Mouse (Mus musculus): Measurements from ENCODE around the gene Pcgf3. TPM values are rescaled to one million over a fixed set of nuclear protein-coding genes. Genes with fewer than 3 reads are reported as not detected.

Pcgf3 gene
- 18.0 and 21.9 TPM in 2 replicates for polyA plus RNA-seq (2015; fragmentation: Nextera tagmentation; extraction: Ambion mirVana)

GRCm38 (mm10) chr5:108461082-108462065 is at the start of gene Pcgf3:
Pcgf3 (plus strand) TSS chr5:108461232.
- Histone ChIP-seq H3K4me3 (ENCODE audit: low read length) (peak within 1 kb of the TSS; percentile 86), H3K27ac (ENCODE audit: low read length) (peak within 1 kb of the TSS; percentile 80), H3K27me3 (ENCODE audit: insufficient read depth, low read length) (peaks cover 6% of the 10 kb centered on the region; the same call in 1 of the 2 replicates), H3K9ac (replicated peaks; ENCODE audit: low read length) (peak within 1 kb of the TSS; percentile 99), H3K36me3 (ENCODE audit: insufficient read depth, low read length) (no peaks in the 10 kb centered on the region), H3K4me1 (ENCODE audit: insufficient read depth, low read length) (peaks cover 29% of the 10 kb centered on the region), H3K4me2 (replicated peaks; ENCODE audit: low read depth, low read length) (peak within 1 kb of the TSS; percentile 90), H3K9me3 (ENCODE audit: low read length) (no peaks in the 10 kb centered on the region)
- under 1% methylated on average over 47 of the region's 62 CpGs for WGBS
- peak; percentile 97 for ATAC-seq (ENCODE audit: low FRiP score, low TSS enrichment)

- 83% methylated on average over 2 of the region's 2 CpGs for WGBS
- Histone ChIP-seq H3K9ac (replicated peaks; ENCODE audit: low read length) (no peak overlapping the region), H3K27me3 (ENCODE audit: insufficient read depth, low read length) (no peaks in the 10 kb centered on the region), H3K9me3 (ENCODE audit: low read length) (no peaks in the 10 kb centered on the region), H3K4me3 (ENCODE audit: low read length) (no peak overlapping the region), H3K27ac (ENCODE audit: low read length) (no peak overlapping the region), H3K4me1 (ENCODE audit: insufficient read depth, low read length) (no peaks in the 10 kb centered on the region), H3K4me2 (replicated peaks; ENCODE audit: low read depth, low read length) (no peak overlapping the region), H3K36me3 (ENCODE audit: insufficient read depth, low read length) (no peaks in the 10 kb centered on the region)
- ATAC-seq (ENCODE audit: low FRiP score, low TSS enrichment) = no peak
Observed at GRCm38 (mm10) chr5:108414711-108415110, 46.3 kb upstream of the Pcgf3 start.

- no peak for ATAC-seq (ENCODE audit: low FRiP score, low TSS enrichment)
- Histone ChIP-seq H3K9me3 (ENCODE audit: low read length) (no peaks in the 10 kb centered on the region), H3K27ac (ENCODE audit: low read length) (no peak overlapping the region), H3K27me3 (ENCODE audit: insufficient read depth, low read length) (no peaks in the 10 kb centered on the region), H3K36me3 (ENCODE audit: insufficient read depth, low read length) (no peaks in the 10 kb centered on the region), H3K4me2 (replicated peaks; ENCODE audit: low read depth, low read length) (no peak overlapping the region), H3K4me3 (ENCODE audit: low read length) (no peak overlapping the region), H3K9ac (replicated peaks; ENCODE audit: low read length) (no peak overlapping the region), H3K4me1 (ENCODE audit: insufficient read depth, low read length) (no peaks in the 10 kb centered on the region)
- 75% methylated on average over 3 of the region's 3 CpGs for WGBS
Observed at GRCm38 (mm10) chr5:108422741-108423140, 38.3 kb upstream of the Pcgf3 start.

GRCm38 (mm10) chr5:108423427-108423826 is 37.6 kb upstream of the Pcgf3 start:
- no peak overlapping the region for H3K27ac ChIP-seq (ENCODE audit: low read length)
- no peaks in the 10 kb centered on the region for H3K4me1 ChIP-seq (ENCODE audit: insufficient read depth, low read length)
- H3K27me3 ChIP-seq (ENCODE audit: insufficient read depth, low read length) = no peaks in the 10 kb centered on the region
- no peaks in the 10 kb centered on the region for H3K36me3 ChIP-seq (ENCODE audit: insufficient read depth, low read length)
- no peak overlapping the region for H3K9ac ChIP-seq (replicated peaks; ENCODE audit: low read length)
- no peak overlapping the region for H3K4me2 ChIP-seq (replicated peaks; ENCODE audit: low read depth, low read length)
- H3K4me3 ChIP-seq (ENCODE audit: low read length) = no peak overlapping the region
- WGBS = 95% methylated on average over 2 of the region's 2 CpGs
- ATAC-seq (ENCODE audit: low FRiP score, low TSS enrichment) = no peak
- no peaks in the 10 kb centered on the region for H3K9me3 ChIP-seq (ENCODE audit: low read length)

GRCm38 (mm10) chr5:108427186-108427585 is 33.8 kb upstream of the Pcgf3 start:
- Histone ChIP-seq H3K9ac (replicated peaks; ENCODE audit: low read length) (no peak overlapping the region), H3K4me2 (replicated peaks; ENCODE audit: low read depth, low read length) (no peak overlapping the region), H3K4me1 (ENCODE audit: insufficient read depth, low read length) (no peaks in the 10 kb centered on the region), H3K27ac (ENCODE audit: low read length) (no peak overlapping the region), H3K4me3 (ENCODE audit: low read length) (no peak overlapping the region), H3K9me3 (ENCODE audit: low read length) (no peaks in the 10 kb centered on the region), H3K27me3 (ENCODE audit: insufficient read depth, low read length) (no peaks in the 10 kb centered on the region), H3K36me3 (ENCODE audit: insufficient read depth, low read length) (peaks cover 23% of the 10 kb centered on the region)
- ATAC-seq (ENCODE audit: low FRiP score, low TSS enrichment) = peak; percentile 63; the same call in 1 of the 2 replicates
- WGBS = 55% methylated on average over 1 of the region's 1 CpGs

- Histone ChIP-seq H3K4me2 (replicated peaks; ENCODE audit: low read depth, low read length) (no peak overlapping the region), H3K4me1 (ENCODE audit: insufficient read depth, low read length) (peaks cover 14% of the 10 kb centered on the region), H3K9me3 (ENCODE audit: low read length) (no peaks in the 10 kb centered on the region), H3K9ac (replicated peaks; ENCODE audit: low read length) (no peak overlapping the region), H3K27me3 (ENCODE audit: insufficient read depth, low read length) (no peaks in the 10 kb centered on the region), H3K36me3 (ENCODE audit: insufficient read depth, low read length) (peaks cover 28% of the 10 kb centered on the region), H3K27ac (ENCODE audit: low read length) (no peak overlapping the region), H3K4me3 (ENCODE audit: low read length) (no peak overlapping the region)
- ATAC-seq (ENCODE audit: low FRiP score, low TSS enrichment) = no peak
- WGBS = 90% methylated on average over 6 of the region's 6 CpGs
Observed at GRCm38 (mm10) chr5:108431196-108431595, 29.8 kb upstream of the Pcgf3 start.

GRCm38 (mm10) chr5:108433804-108434587 is 27.0 kb upstream of the Pcgf3 start, which contains the start of gene Atp5k:
Atp5k (minus strand) TSS chr5:108434448.
- H3K4me2 ChIP-seq (replicated peaks; ENCODE audit: low read depth, low read length) = peak within 1 kb of the TSS; percentile 78
- H3K9ac ChIP-seq (replicated peaks; ENCODE audit: low read length) = peak within 1 kb of the TSS; percentile 95
- WGBS = under 1% methylated on average over 42 of the region's 42 CpGs
- peaks cover 14% of the 10 kb centered on the region for H3K4me1 ChIP-seq (ENCODE audit: insufficient read depth, low read length)
- ATAC-seq (ENCODE audit: low FRiP score, low TSS enrichment) = peak; percentile 93
- H3K9me3 ChIP-seq (ENCODE audit: low read length) = no peaks in the 10 kb centered on the region
- H3K27me3 ChIP-seq (ENCODE audit: insufficient read depth, low read length) = no peaks in the 10 kb centered on the region
- H3K27ac ChIP-seq (ENCODE audit: low read length) = peak within 1 kb of the TSS; percentile 39; the same call in 1 of the 2 replicates
- H3K36me3 ChIP-seq (ENCODE audit: insufficient read depth, low read length) = peaks cover 28% of the 10 kb centered on the region
- peak within 1 kb of the TSS; percentile 97 for H3K4me3 ChIP-seq (ENCODE audit: low read length)

GRCm38 (mm10) chr5:108436101-108436500 is 24.9 kb upstream of the Pcgf3 start:
- no peaks in the 10 kb centered on the region for H3K27me3 ChIP-seq (ENCODE audit: insufficient read depth, low read length)
- H3K4me2 ChIP-seq (replicated peaks; ENCODE audit: low read depth, low read length) = no peak overlapping the region
- peaks cover 14% of the 10 kb centered on the region for H3K4me1 ChIP-seq (ENCODE audit: insufficient read depth, low read length)
- H3K4me3 ChIP-seq (ENCODE audit: low read length) = no peak overlapping the region
- WGBS = 66% methylated on average over 2 of the region's 2 CpGs
- H3K36me3 ChIP-seq (ENCODE audit: insufficient read depth, low read length) = peaks cover 14% of the 10 kb centered on the region
- H3K9me3 ChIP-seq (ENCODE audit: low read length) = no peaks in the 10 kb centered on the region
- no peak for ATAC-seq (ENCODE audit: low FRiP score, low TSS enrichment)
- no peak overlapping the region for H3K27ac ChIP-seq (ENCODE audit: low read length)
- H3K9ac ChIP-seq (replicated peaks; ENCODE audit: low read length) = no peak overlapping the region

- H3K9me3 ChIP-seq (ENCODE audit: low read length) = no peaks in the 10 kb centered on the region
- 79% methylated on average over 3 of the region's 3 CpGs for WGBS
- no peak overlapping the region for H3K9ac ChIP-seq (replicated peaks; ENCODE audit: low read length)
- no peak overlapping the region for H3K4me3 ChIP-seq (ENCODE audit: low read length)
- no peak overlapping the region for H3K27ac ChIP-seq (ENCODE audit: low read length)
- H3K4me2 ChIP-seq (replicated peaks; ENCODE audit: low read depth, low read length) = no peak overlapping the region
- H3K27me3 ChIP-seq (ENCODE audit: insufficient read depth, low read length) = peaks cover 2% of the 10 kb centered on the region; the same call in 1 of the 2 replicates
- H3K4me1 ChIP-seq (ENCODE audit: insufficient read depth, low read length) = peaks cover 12% of the 10 kb centered on the region
- no peaks in the 10 kb centered on the region for H3K36me3 ChIP-seq (ENCODE audit: insufficient read depth, low read length)
- ATAC-seq (ENCODE audit: low FRiP score, low TSS enrichment) = no peak
Observed at GRCm38 (mm10) chr5:108446973-108447372, 14.1 kb upstream of the Pcgf3 start.

All from kidney, embryonic 16.5 days (tissue).